Mouse (Mus musculus) hindbrain, embryonic 14.5 days (tissue): ENCODE data around the gene Ccdc62. TPM values are rescaled to one million over a fixed set of nuclear protein-coding genes. Genes with fewer than 3 reads are reported as not detected.

ENCODE experiments used
- ATAC-seq: fragments of 200-750 bp; cut with Nextera tagmentation; 2 replicates; pipeline ENCODE4 v1.8.0; 2017; ENCODE audit warnings: moderate number of reproducible peaks, mild to moderate bottlenecking, moderate TSS enrichment, moderate library complexity; ENCODE audit not compliant: low FRiP score
- DNase-seq: peaks from one replicate; pipeline ENCODE4 v3.0.0-alpha.2; 2015; ENCODE audit warnings: low spot score
- H3K27ac ChIP-seq: fragments of 300-500 bp; sonication (generic); 2 replicates; pipeline ENCODE4 v1.5.1; 2014; ENCODE audit warnings: mild to moderate bottlenecking, moderate library complexity
- H3K27me3 ChIP-seq: fragments of 300-500 bp; sonication (generic); 2 replicates; pipeline ENCODE4 v1.6.1; 2014; ENCODE audit warnings: mild to moderate bottlenecking, low read length, mixed read lengths; ENCODE audit not compliant: control insufficient read depth, insufficient read depth
- H3K36me3 ChIP-seq: fragments of 300-500 bp; sonication (generic); replicated peaks from 2 replicates; pipeline ENCODE4 v1.6.1; 2014; ENCODE audit not compliant: control insufficient read depth, insufficient read depth
- H3K4me1 ChIP-seq: fragments of 300-500 bp; sonication (generic); replicated peaks from 2 replicates; pipeline ENCODE4 v1.6.1; 2014; ENCODE audit warnings: antibody characterized with exemption, low read length, mixed read lengths; ENCODE audit not compliant: control insufficient read depth, insufficient read depth
- H3K4me2 ChIP-seq: fragments of 300-500 bp; sonication (generic); replicated peaks from 2 replicates; pipeline ENCODE4 v1.6.1; 2014; ENCODE audit warnings: mild to moderate bottlenecking, moderate library complexity
- H3K4me3 ChIP-seq: fragments of 300-500 bp; sonication (generic); replicated peaks from 2 replicates; pipeline ENCODE4 v1.5.1; 2014; ENCODE audit warnings: mild to moderate bottlenecking, low read length
- H3K9ac ChIP-seq: fragments of 300-500 bp; sonication (generic); 2 replicates; pipeline ENCODE4 v1.6.1; 2014
- H3K9me3 ChIP-seq: fragments of 300-500 bp; sonication (generic); 2 replicates; pipeline ENCODE4 v1.6.1; 2016; ENCODE audit warnings: low read length; ENCODE audit not compliant: control insufficient read depth
- WGBS: fragments of 180-500 bp; shearing (Covaris S2); extraction: QIAGEN DNeasy Blood & Tissue Kit; methylation state at CpG from one replicate; pipeline ENCODE4 v1.1.7; 2014; 5-methylcytosine and 5-hydroxymethylcytosine counted together
- polyA plus RNA-seq: library from polyadenylated mRNA; unstranded; fragments of >200 nt; fragmentation: Nextera tagmentation; extraction: Ambion mirVana; gene quantifications from 2 replicates; pipeline ENCODE4 v1.2.1, GENCODE M21; 2014

Ccdc62 gene
- polyA plus RNA-seq: 5.2 and 5.5 TPM in 2 replicates

- DNase-seq (peak; percentile 99), ATAC-seq (peak; percentile 98)
- H3K4me3 ChIP-seq: peak within 1 kb of the TSS; percentile 65
- peaks cover 37% of the 10 kb centered on the region for H3K36me3 ChIP-seq
- peak within 1 kb of the TSS; percentile 87 for H3K9ac ChIP-seq
- H3K4me2 ChIP-seq: peak within 1 kb of the TSS; percentile 73
- peak within 1 kb of the TSS; percentile 92 for H3K27ac ChIP-seq
- WGBS: under 1% methylated on average over 56 of the region's 56 CpGs
- no peaks in the 10 kb centered on the region for H3K9me3 ChIP-seq
- H3K4me1 ChIP-seq: peaks cover 4% of the 10 kb centered on the region; the same call in 1 of the 2 replicates
- H3K27me3 ChIP-seq: no peaks in the 10 kb centered on the region
Measured at GRCm38 (mm10) chr5:123930508-123930989, at the start of gene Ccdc62. Gene Ccdc62, plus strand, starts transcription at chr5:123930679.

- H3K9ac ChIP-seq: no peak overlapping the region
- no peaks in the 10 kb centered on the region for H3K9me3 ChIP-seq
- no peak overlapping the region for H3K4me3 ChIP-seq
- no peak overlapping the region for H3K4me2 ChIP-seq
- ATAC-seq: no peak
- 77% methylated on average over 14 of the region's 14 CpGs for WGBS
- no peak for DNase-seq
- no peak overlapping the region for H3K27ac ChIP-seq
- H3K4me1 ChIP-seq: no peaks in the 10 kb centered on the region
- H3K36me3 ChIP-seq: no peaks in the 10 kb centered on the region
- no peaks in the 10 kb centered on the region for H3K27me3 ChIP-seq
Measured at GRCm38 (mm10) chr5:123880778-123881177, 49.7 kb upstream of the Ccdc62 start.

GRCm38 (mm10) chr5:123883891-123884290, 46.6 kb upstream of the Ccdc62 start:
- Histone ChIP-seq H3K4me2 (no peak overlapping the region), H3K4me3 (no peak overlapping the region), H3K4me1 (no peaks in the 10 kb centered on the region), H3K9ac (no peak overlapping the region), H3K27me3 (no peaks in the 10 kb centered on the region), H3K27ac (no peak overlapping the region), H3K36me3 (no peaks in the 10 kb centered on the region), H3K9me3 (no peaks in the 10 kb centered on the region)
- 84% methylated on average over 7 of the region's 7 CpGs for WGBS
- ATAC-seq (no peak), DNase-seq (no peak)

GRCm38 (mm10) chr5:123884332-123884731, 46.1 kb upstream of the Ccdc62 start:
- Histone ChIP-seq H3K4me1 (no peaks in the 10 kb centered on the region), H3K27me3 (no peaks in the 10 kb centered on the region), H3K36me3 (no peaks in the 10 kb centered on the region), H3K4me3 (no peak overlapping the region), H3K9me3 (no peaks in the 10 kb centered on the region), H3K9ac (no peak overlapping the region), H3K27ac (no peak overlapping the region), H3K4me2 (no peak overlapping the region)
- no peak for DNase-seq
- WGBS: 76% methylated on average over 10 of the region's 10 CpGs
- ATAC-seq: no peak

GRCm38 (mm10) chr5:123886365-123886764, 44.1 kb upstream of the Ccdc62 start:
- no peaks in the 10 kb centered on the region for H3K27me3 ChIP-seq
- no peak overlapping the region for H3K27ac ChIP-seq
- H3K4me3 ChIP-seq: no peak overlapping the region
- ATAC-seq (no peak), DNase-seq (no peak)
- no peaks in the 10 kb centered on the region for H3K9me3 ChIP-seq
- no peak overlapping the region for H3K9ac ChIP-seq
- H3K4me2 ChIP-seq: no peak overlapping the region
- no peaks in the 10 kb centered on the region for H3K36me3 ChIP-seq
- 88% methylated on average over 3 of the region's 3 CpGs for WGBS
- H3K4me1 ChIP-seq: no peaks in the 10 kb centered on the region

GRCm38 (mm10) chr5:123890312-123890711, 40.2 kb upstream of the Ccdc62 start:
- H3K4me3 ChIP-seq: no peak overlapping the region
- no peaks in the 10 kb centered on the region for H3K4me1 ChIP-seq
- H3K4me2 ChIP-seq: no peak overlapping the region
- no peak overlapping the region for H3K27ac ChIP-seq
- ATAC-seq: no peak
- DNase-seq: no peak
- H3K9ac ChIP-seq: no peak overlapping the region
- no peaks in the 10 kb centered on the region for H3K36me3 ChIP-seq
- H3K9me3 ChIP-seq: no peaks in the 10 kb centered on the region
- H3K27me3 ChIP-seq: no peaks in the 10 kb centered on the region
- WGBS: 80% methylated on average over 2 of the region's 2 CpGs

- Histone ChIP-seq H3K36me3 (no peaks in the 10 kb centered on the region), H3K27me3 (no peaks in the 10 kb centered on the region), H3K4me3 (no peak overlapping the region), H3K27ac (no peak overlapping the region), H3K4me2 (no peak overlapping the region), H3K9me3 (no peaks in the 10 kb centered on the region), H3K9ac (no peak overlapping the region), H3K4me1 (no peaks in the 10 kb centered on the region)
- ATAC-seq: no peak
- no peak for DNase-seq
- 78% methylated on average over 5 of the region's 5 CpGs for WGBS
Measured at GRCm38 (mm10) chr5:123890987-123891386, 39.5 kb upstream of the Ccdc62 start.

GRCm38 (mm10) chr5:123891669-123892068, 38.8 kb upstream of the Ccdc62 start:
- no peaks in the 10 kb centered on the region for H3K36me3 ChIP-seq
- H3K4me3 ChIP-seq: no peak overlapping the region
- no peak overlapping the region for H3K4me2 ChIP-seq
- no peak overlapping the region for H3K27ac ChIP-seq
- H3K4me1 ChIP-seq: no peaks in the 10 kb centered on the region
- DNase-seq: peak; percentile 30
- no peak for ATAC-seq
- no peak overlapping the region for H3K9ac ChIP-seq
- WGBS: 57% methylated on average over 6 of the region's 6 CpGs
- no peaks in the 10 kb centered on the region for H3K9me3 ChIP-seq
- H3K27me3 ChIP-seq: no peaks in the 10 kb centered on the region

- Histone ChIP-seq H3K4me3 (no peak overlapping the region), H3K27ac (no peak overlapping the region), H3K27me3 (no peaks in the 10 kb centered on the region), H3K9me3 (no peaks in the 10 kb centered on the region), H3K4me1 (no peaks in the 10 kb centered on the region), H3K4me2 (no peak overlapping the region), H3K36me3 (no peaks in the 10 kb centered on the region), H3K9ac (no peak overlapping the region)
- DNase-seq (no peak), ATAC-seq (no peak)
- WGBS: 93% methylated on average over 5 of the region's 5 CpGs
Measured at GRCm38 (mm10) chr5:123893520-123893919, 37.0 kb upstream of the Ccdc62 start.

- Histone ChIP-seq H3K9me3 (no peaks in the 10 kb centered on the region), H3K4me3 (no peak overlapping the region), H3K27ac (no peak overlapping the region), H3K4me1 (no peaks in the 10 kb centered on the region), H3K9ac (no peak overlapping the region), H3K4me2 (no peak overlapping the region), H3K27me3 (no peaks in the 10 kb centered on the region), H3K36me3 (no peaks in the 10 kb centered on the region)
- 88% methylated on average over 11 of the region's 11 CpGs for WGBS
- ATAC-seq (no peak), DNase-seq (no peak)
Measured at GRCm38 (mm10) chr5:123896395-123896794, 34.1 kb upstream of the Ccdc62 start.
